Mouse (Mus musculus) CH12.LX (cell line): ENCODE data around the gene Mipep. TPM values are rescaled to one million over a fixed set of nuclear protein-coding genes. Genes with fewer than 3 reads are reported as not detected.

ENCODE experiments used
- DNase-seq: peaks from one replicate; pipeline ENCODE4 v3.0.0-alpha.2; 2013; ENCODE audit errors: extremely low read depth
- H3K27ac ChIP-seq: 2 replicates; pipeline ENCODE4 v1.5.1; 2012; ENCODE audit warnings: low read depth, mild to moderate bottlenecking, control low read depth, moderate library complexity; ENCODE audit not compliant: insufficient read depth
- H3K27me3 ChIP-seq: replicated peaks from 2 replicates; pipeline ENCODE3; 2012; ENCODE audit warnings: inconsistent platforms
- H3K36me3 ChIP-seq, 2 experiments: replicated peaks in 1 of 2; 2 replicates each; pipeline versions ENCODE3 to v1.6.1; 2012; ENCODE audit warnings: inconsistent platforms in 1 of 2, low read length in 1 of 2, mild to moderate bottlenecking in 1 of 2, mixed read lengths in 1 of 2, moderate library complexity in 1 of 2; ENCODE audit not compliant: control insufficient read depth in 1 of 2, insufficient read depth in 1 of 2
- H3K4me1 ChIP-seq, 2 experiments: 2 replicates each; pipeline ENCODE4 v1.6.1; 2012; ENCODE audit warnings: inconsistent platforms in 1 of 2, moderate library complexity in 1 of 2; ENCODE audit not compliant: insufficient read depth in 2 of 2, control insufficient read depth in 1 of 2
- H3K4me2 ChIP-seq: 2 replicates; pipeline ENCODE4 v1.6.1; 2012; ENCODE audit warnings: low read depth, mild to moderate bottlenecking, control low read depth; ENCODE audit not compliant: poor library complexity, insufficient read depth, severe bottlenecking
- H3K4me3 ChIP-seq, 3 experiments: fragments of 150-350 bp in 1 of 3; sonication (generic) in 1 of 3; replicated peaks in 1 of 3; 2 replicates each; pipeline versions ENCODE3 to v1.5.1; 2011 to 2012; ENCODE audit warnings: low read depth in 2 of 3, low read length in 2 of 3, mild to moderate bottlenecking in 2 of 3, moderate library complexity in 2 of 3, control low read depth in 1 of 3, improper control_type of control experiment in 1 of 3, inconsistent platforms in 1 of 3, mixed read lengths in 1 of 3; ENCODE audit not compliant: poor library complexity in 1 of 3
- H3K79me2 ChIP-seq: replicated peaks from 2 replicates; pipeline ENCODE4 v1.6.1; 2012; ENCODE audit warnings: mild to moderate bottlenecking, moderate library complexity; ENCODE audit not compliant: control insufficient read depth, poor library complexity, insufficient read depth, severe bottlenecking; ENCODE audit errors: extremely low read depth
- H3K9ac ChIP-seq: 2 replicates; pipeline ENCODE4 v1.6.1; 2012; ENCODE audit warnings: low read depth, mild to moderate bottlenecking, control low read depth, moderate library complexity; ENCODE audit not compliant: insufficient read depth
- H3K9me3 ChIP-seq: replicated peaks from 2 replicates; pipeline ENCODE3; 2012; ENCODE audit warnings: low read length, inconsistent platforms, mixed read lengths
- BHLHE40 ChIP-seq: IDR thresholded peaks from 2 replicates; pipeline ENCODE4 v1.6.1; 2011; ENCODE audit warnings: mild to moderate bottlenecking, low read depth, low read length, improper control_type of control experiment
- CHD2 ChIP-seq: IDR thresholded peaks from 2 replicates; pipeline ENCODE4 v1.6.1; 2011; ENCODE audit warnings: low read length, improper control_type of control experiment
- CTCF ChIP-seq, 2 experiments: IDR thresholded peaks in 1 of 2; conservative IDR thresholded peaks in 1 of 2; 2 replicates each; pipeline ENCODE4 v1.5.1; 2011 to 2012; ENCODE audit warnings: low read depth in 2 of 2, low read length in 2 of 2, improper control_type of control experiment in 1 of 2, inconsistent platforms in 1 of 2, mild to moderate bottlenecking in 1 of 2, moderate library complexity in 1 of 2
- ELF1 ChIP-seq: IDR thresholded peaks from 2 replicates; pipeline ENCODE4 v1.6.1; 2014; ENCODE audit warnings: low read depth, mild to moderate bottlenecking, inconsistent platforms, low read length, improper control_type of control experiment
- EP300 ChIP-seq: IDR thresholded peaks from 2 replicates; pipeline ENCODE4 v1.6.1; 2011; ENCODE audit warnings: low read length, improper control_type of control experiment
- IRF4 ChIP-seq: IDR thresholded peaks from 2 replicates; pipeline ENCODE4 v1.6.1; 2014; ENCODE audit warnings: low read depth, mild to moderate bottlenecking, inconsistent platforms, low read length, improper control_type of control experiment
- JUN ChIP-seq: IDR thresholded peaks from 2 replicates; pipeline ENCODE4 v1.6.1; 2011; ENCODE audit warnings: low read depth, mild to moderate bottlenecking, low read length, improper control_type of control experiment, moderate library complexity; ENCODE audit not compliant: insufficient read depth
- MAZ ChIP-seq: IDR thresholded peaks from 2 replicates; pipeline ENCODE4 v1.6.1; 2012; ENCODE audit warnings: low read depth, mild to moderate bottlenecking, inconsistent platforms, low read length, improper control_type of control experiment, moderate library complexity
- MEF2A ChIP-seq: IDR thresholded peaks from 2 replicates; pipeline ENCODE4 v1.6.1; 2014; ENCODE audit warnings: low read depth, mild to moderate bottlenecking, inconsistent platforms, low read length, improper control_type of control experiment, borderline replicate concordance
- NELFE ChIP-seq: IDR thresholded peaks from 2 replicates; pipeline ENCODE4 v1.6.1; 2011; ENCODE audit warnings: low read depth, low read length, improper control_type of control experiment
- PAX5 ChIP-seq: IDR thresholded peaks from 2 replicates; pipeline ENCODE4 v1.6.1; 2012; ENCODE audit warnings: low read length, inconsistent platforms, mixed read lengths
- POLR2A ChIP-seq: IDR thresholded peaks from 2 replicates; pipeline ENCODE4 v1.6.1; 2011; ENCODE audit warnings: low read depth, mild to moderate bottlenecking, improper control_type of control experiment, low read length
- RAD21 ChIP-seq: IDR thresholded peaks from 2 replicates; pipeline ENCODE4 v1.6.1; 2011; ENCODE audit warnings: low read depth, mild to moderate bottlenecking, low read length, improper control_type of control experiment, moderate library complexity
- RCOR1 ChIP-seq: conservative IDR thresholded peaks from 2 replicates; pipeline ENCODE4 v1.6.1; 2012; ENCODE audit warnings: low read depth, mild to moderate bottlenecking, inconsistent platforms, low read length, improper control_type of control experiment
- USF1 ChIP-seq: IDR thresholded peaks from 2 replicates; pipeline ENCODE4 v1.6.1; 2014; ENCODE audit warnings: low read depth, mild to moderate bottlenecking, inconsistent platforms, low read length, improper control_type of control experiment
- ZNF384 ChIP-seq: IDR thresholded peaks from 2 replicates; pipeline ENCODE4 v1.6.1; 2012; ENCODE audit warnings: low read depth, low read length, improper control_type of control experiment, inconsistent platforms
- dilution Hi-C: fragments of 300-500 bp; cut with MboI; formaldehyde crosslinking; loops from 2 replicates; pipeline ENCODE4 v1.14.3; 2020; ENCODE audit warnings: low sequenced_read_pairs; ENCODE audit not compliant: extremely low pct_unique_long_range_greater_than_20kb, extremely low pct_ligation_motif_present
- in situ Hi-C: fragments of 300-500 bp; cut with MboI; formaldehyde crosslinking; loops from 3 replicates; pipeline ENCODE4 v1.14.3; 2019; ENCODE audit warnings: low sequenced_read_pairs, low pct_ligation_motif_present, low pct_unique_long_range_greater_than_20kb, mixed read lengths
- polyA plus RNA-seq: library from polyadenylated mRNA; unstranded; fragments of >175 nt; gene quantifications from 2 replicates; pipeline ENCODE4 v1.2.1, GENCODE M21; 2012; ENCODE audit warnings: low read depth; ENCODE audit not compliant: insufficient read length
- total RNA-seq, 2 experiments: library from RNA; depleted of rRNA; stranded (reverse); fragments of 300-350 nt in 1 of 2; fragments of >200 nt in 1 of 2; gene quantifications; 2 replicates each; pipeline ENCODE4 v1.2.3; 2012 to 2014

Gene Mipep
- total and polyA plus RNA-seq, 3 experiments: 33.1 to 37.2 (median 36.6) TPM

GRCm38 (mm10) chr14:60796600-60797322 lies 12.4 kb downstream of the Mipep start:
- Histone ChIP-seq H3K36me3 (peaks cover 47 to 79% of the 10 kb centered on the region in 2 experiments), H3K9ac (no peak overlapping the region), H3K4me3 (no peak overlapping the region), H3K4me2 (no peak overlapping the region)
- DNase-seq: no peak
- TF ChIP-seq PAX5 (no peak), MEF2A (no peak), NELFE (no peak), BHLHE40 (no peak), RAD21 (no peak), CHD2 (no peak)
- TF ChIP-seq, all 38 proteins: peak for 0
- in situ Hi-C loops (loop anchor here (10.0 kb wide), 2 partner anchors 288 to 498 kb away; no protein-coding TSS in a partner anchor), dilution Hi-C loops (no loop called here)
- H3K79me2 ChIP-seq: no peaks in the 10 kb centered on the region
- H3K27me3 ChIP-seq: no peaks in the 10 kb centered on the region
- no peaks in the 10 kb centered on the region for H3K9me3 ChIP-seq
- peaks cover 0 to 3% of the 10 kb centered on the region in 2 experiments; a peak in 1 of 4 replicates for H3K4me1 ChIP-seq
- no peak overlapping the region for H3K27ac ChIP-seq

- Histone ChIP-seq H3K4me2 (no peak overlapping the region), H3K36me3 (peaks cover 47 to 79% of the 10 kb centered on the region in 2 experiments), H3K79me2 (no peaks in the 10 kb centered on the region), H3K9me3 (no peaks in the 10 kb centered on the region)
- TF ChIP-seq USF1: no peak
- TF ChIP-seq EP300: no peak
- TF ChIP-seq IRF4: no peak
- TF ChIP-seq ELF1: no peak
- TF ChIP-seq RCOR1: no peak
- no peak for TF ChIP-seq MEF2A
- TF ChIP-seq JUN: no peak
- TF ChIP-seq POLR2A: no peak
- no peak for TF ChIP-seq MAZ
- no peak for TF ChIP-seq ZNF384
- TF ChIP-seq BHLHE40: no peak
- TF ChIP-seq CTCF (conservative IDR thresholded peaks at IDR 0.05 in 1 of 2, IDR thresholded peaks at IDR 0.05 in 1 of 2; ENCODE audit: low read depth in 2 of 2, low read length in 2 of 2): no peak
- TF ChIP-seq, all 38 proteins: peak for 0
- dilution Hi-C loops (no loop called here), in situ Hi-C loops (loop anchor here (10.0 kb wide), 2 partner anchors 287 to 497 kb away; no protein-coding TSS in a partner anchor)
- Histone ChIP-seq H3K4me1 (peaks cover 0 to 3% of the 10 kb centered on the region in 2 experiments; a peak in 1 of 4 replicates), H3K27me3 (no peaks in the 10 kb centered on the region), H3K27ac (no peak overlapping the region), H3K9ac (no peak overlapping the region), H3K4me3 (no peak overlapping the region)
- DNase-seq: no peak
Measured at GRCm38 (mm10) chr14:60797596-60797995, 13.2 kb downstream of the Mipep start.
